Mouse (Mus musculus): ENCODE results near the gene Gcnt7. TPM values are rescaled to one million over a fixed set of nuclear protein-coding genes. Genes with fewer than 3 reads are reported as not detected.
A peak's percentile ranks its signal among the peaks of the same experiment; 100 is the strongest.

The Gcnt7 gene
- total and polyA plus RNA-seq, 2 experiments from 2014 or later, result 0.25 TPM; not detected in 1

DNA sequence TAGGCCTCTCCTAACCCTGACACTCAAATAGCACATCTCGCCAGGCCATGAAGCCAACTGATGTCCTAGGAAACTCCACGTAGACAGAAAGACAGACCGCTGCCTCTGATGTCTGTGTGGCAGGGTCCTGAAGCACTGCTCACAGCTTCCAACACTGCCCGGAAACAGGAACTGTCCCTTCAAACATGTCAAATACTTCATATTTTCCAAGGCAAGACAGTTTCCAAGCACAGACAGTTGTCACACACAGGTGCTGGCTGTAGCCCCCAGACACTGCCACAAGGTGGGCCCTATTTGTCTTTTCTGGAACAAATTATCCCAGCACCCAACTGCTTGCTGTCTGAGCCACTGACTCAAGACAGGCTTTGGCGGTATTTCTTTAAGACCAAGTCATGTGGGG, 40.2 kb downstream of the Gcnt7 start:
- TF ChIP-seq EP300 (IDR thresholded peaks at IDR 0.05; ENCODE audit: low read depth) (no peak), CTCF (IDR thresholded peaks at IDR 0.05; ENCODE audit: low read depth) (no peak)
- DNase-seq (ENCODE audit: low spot score), result no peak

DNA sequence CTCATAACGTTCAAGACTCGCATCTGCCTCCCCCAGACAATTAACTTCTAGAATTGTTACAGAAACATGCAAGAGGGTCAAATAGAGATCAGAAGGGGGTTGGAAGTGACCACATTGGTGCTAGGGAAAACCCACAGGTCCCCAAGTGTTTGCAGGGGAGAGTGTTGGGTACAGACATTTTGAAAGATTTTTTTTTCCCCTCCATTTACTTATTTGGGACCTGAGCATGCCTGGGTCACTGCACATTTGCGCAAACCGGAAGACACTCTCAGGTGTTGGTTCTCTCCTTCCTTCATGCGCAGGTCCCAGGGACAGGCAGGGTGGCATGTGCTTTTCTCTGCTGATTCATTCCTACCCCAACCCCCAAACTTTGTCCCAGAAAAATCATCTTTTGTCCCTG, 41.5 kb downstream of the Gcnt7 start:
- no peak overlapping the region for H3K27ac ChIP-seq (ENCODE audit: low read depth)
- no peak overlapping the region for H3K4me3 ChIP-seq (ENCODE audit: low read depth, low read length)
- ATAC-seq (ENCODE audit: insufficient read depth, low read depth) (no peak), DNase-seq (ENCODE audit: low spot score) (no peak)
- no peak for TF ChIP-seq CTCF (IDR thresholded peaks at IDR 0.05; ENCODE audit: low read depth)
- no peak for TF ChIP-seq EP300 (IDR thresholded peaks at IDR 0.05; ENCODE audit: low read depth)
- 0 out of 2 replicates have a peak, but pooled peaks cover 4% of the 10 kb centered on the region for H3K4me1 ChIP-seq (ENCODE audit: control insufficient read depth, insufficient read depth)
- H3K27me3 ChIP-seq (ENCODE audit: control insufficient read depth, insufficient read depth, low read length), result no peaks in the 10 kb centered on the region
- H3K36me3 ChIP-seq (replicated peaks; ENCODE audit: control insufficient read depth, insufficient read depth, low read length), result no peaks in the 10 kb centered on the region
- 82% methylated on average over 5 of the region's 5 CpGs for WGBS
- H3K9ac ChIP-seq (replicated peaks; ENCODE audit: low read depth, low read length), result no peak overlapping the region
- no peak overlapping the region for H3K4me2 ChIP-seq (ENCODE audit: low read depth, low read length)
- no peaks in the 10 kb centered on the region for H3K9me3 ChIP-seq (replicated peaks; ENCODE audit: control insufficient read depth, low read length)

More for the DNA sequence above, 40.2 kb downstream of the Gcnt7 start:
- H3K4me2 ChIP-seq (ENCODE audit: low read depth, low read length), result no peak overlapping the region
- H3K4me3 ChIP-seq (ENCODE audit: low read depth, low read length), result no peak overlapping the region
- no peak for ATAC-seq (ENCODE audit: insufficient read depth, low read depth)
- WGBS, result 82% methylated on average over 5 of the region's 5 CpGs
- H3K36me3 ChIP-seq (replicated peaks; ENCODE audit: control insufficient read depth, insufficient read depth, low read length), result no peaks in the 10 kb centered on the region
- no peak overlapping the region for H3K9ac ChIP-seq (replicated peaks; ENCODE audit: low read depth, low read length)
- no peaks in the 10 kb centered on the region for H3K27me3 ChIP-seq (ENCODE audit: control insufficient read depth, insufficient read depth, low read length)
- H3K4me1 ChIP-seq (ENCODE audit: control insufficient read depth, insufficient read depth), result no peaks in the 10 kb centered on the region
- no peak overlapping the region for H3K27ac ChIP-seq (ENCODE audit: low read depth)
- no peaks in the 10 kb centered on the region for H3K9me3 ChIP-seq (replicated peaks; ENCODE audit: control insufficient read depth, low read length)

DNA sequence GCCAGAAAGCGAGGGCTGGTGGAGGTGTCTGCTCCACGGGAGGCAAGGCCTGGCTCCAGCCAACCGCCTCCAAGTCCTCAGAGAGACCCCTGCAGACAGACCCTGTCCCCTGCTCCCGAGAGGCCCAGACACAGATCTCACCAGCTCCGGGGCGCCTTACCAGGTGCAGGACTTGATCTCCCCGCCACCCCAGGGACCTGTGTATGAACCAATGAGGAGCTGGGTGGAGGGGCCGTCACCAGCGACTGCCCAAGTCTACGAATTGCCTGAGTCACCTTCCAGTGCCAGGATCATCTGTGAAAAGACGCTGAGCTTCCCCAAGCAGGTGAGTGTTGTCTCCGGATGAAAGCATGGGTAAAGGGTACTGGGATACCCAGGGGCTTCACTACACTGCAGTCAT, 42.2 kb downstream of the Gcnt7 start:
- ATAC-seq (ENCODE audit: insufficient read depth, low read depth), result no peak
- DNase-seq (ENCODE audit: low spot score), result no peak
- WGBS, result 58% methylated on average over 12 of the region's 12 CpGs
- no peaks in the 10 kb centered on the region for H3K36me3 ChIP-seq (replicated peaks; ENCODE audit: control insufficient read depth, insufficient read depth, low read length)
- no peak overlapping the region for H3K27ac ChIP-seq (ENCODE audit: low read depth)
- TF ChIP-seq CTCF (IDR thresholded peaks at IDR 0.05; ENCODE audit: low read depth) (no peak), EP300 (IDR thresholded peaks at IDR 0.05; ENCODE audit: low read depth) (no peak)
- no peaks in the 10 kb centered on the region for H3K9me3 ChIP-seq (replicated peaks; ENCODE audit: control insufficient read depth, low read length)
- no peak overlapping the region for H3K9ac ChIP-seq (replicated peaks; ENCODE audit: low read depth, low read length)
- no peak overlapping the region for H3K4me3 ChIP-seq (ENCODE audit: low read depth, low read length)
- no peaks in the 10 kb centered on the region for H3K27me3 ChIP-seq (ENCODE audit: control insufficient read depth, insufficient read depth, low read length)
- 0 out of 2 replicates have a peak, but pooled peaks cover 4% of the 10 kb centered on the region for H3K4me1 ChIP-seq (ENCODE audit: control insufficient read depth, insufficient read depth)
- H3K4me2 ChIP-seq (ENCODE audit: low read depth, low read length), result no peak overlapping the region

DNA sequence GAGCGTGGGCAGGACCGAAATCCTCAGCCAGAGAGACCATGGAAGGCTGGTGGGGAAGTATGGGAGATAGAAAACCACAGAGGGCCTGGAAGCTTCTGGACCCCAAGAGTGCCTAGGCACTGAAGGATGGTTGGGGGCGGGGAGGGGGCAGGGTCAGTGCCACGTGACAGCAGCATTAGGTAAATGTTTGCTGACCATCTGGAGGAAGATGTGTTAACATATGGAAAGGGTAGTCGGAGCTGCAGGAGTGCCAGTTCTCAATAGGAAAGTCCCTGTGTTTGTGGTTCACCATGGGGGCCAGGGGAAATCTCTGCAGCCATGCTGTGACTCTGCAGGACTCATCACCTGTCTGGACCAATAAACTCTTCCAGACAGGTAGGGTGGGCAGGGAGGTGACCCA, 44.5 kb downstream of the Gcnt7 start:
- Histone ChIP-seq H3K36me3 (replicated peaks; ENCODE audit: control insufficient read depth, insufficient read depth, low read length) (no peaks in the 10 kb centered on the region), H3K9me3 (replicated peaks; ENCODE audit: control insufficient read depth, low read length) (no peaks in the 10 kb centered on the region), H3K4me3 (ENCODE audit: low read depth, low read length) (no peak overlapping the region), H3K4me1 (ENCODE audit: control insufficient read depth, insufficient read depth) (0 out of 2 replicates have a peak, but pooled peaks cover 4% of the 10 kb centered on the region), H3K27ac (ENCODE audit: low read depth) (no peak overlapping the region), H3K9ac (replicated peaks; ENCODE audit: low read depth, low read length) (no peak overlapping the region), H3K4me2 (ENCODE audit: low read depth, low read length) (no peak overlapping the region), H3K27me3 (ENCODE audit: control insufficient read depth, insufficient read depth, low read length) (no peaks in the 10 kb centered on the region)
- ATAC-seq (ENCODE audit: insufficient read depth, low read depth), result no peak
- TF ChIP-seq CTCF (IDR thresholded peaks at IDR 0.05; ENCODE audit: low read depth) (no peak), EP300 (IDR thresholded peaks at IDR 0.05; ENCODE audit: low read depth) (no peak)
- WGBS, result 71% methylated on average over 5 of the region's 5 CpGs
- DNase-seq (ENCODE audit: low spot score), result no peak

DNA sequence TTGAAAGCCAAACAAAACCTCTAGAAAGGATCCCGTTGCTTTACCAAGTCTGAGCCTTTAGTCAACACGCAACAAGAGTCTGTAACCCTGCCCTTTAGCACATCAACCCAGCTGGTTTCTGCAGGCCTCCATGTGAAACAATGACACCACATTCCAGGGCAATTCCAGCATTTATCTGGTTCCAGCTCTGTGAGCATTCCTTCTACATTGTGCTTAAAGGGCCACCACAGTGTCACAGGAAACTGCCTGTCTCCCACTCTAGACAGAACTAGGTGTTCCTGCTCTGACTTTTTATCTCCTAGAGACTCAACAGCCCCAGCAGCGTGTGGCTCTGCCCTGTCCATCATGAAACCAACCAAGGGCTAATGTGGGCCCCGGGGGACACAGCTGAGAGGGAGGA, 45.1 kb downstream of the Gcnt7 start:
- ATAC-seq (ENCODE audit: insufficient read depth, low read depth), result peak; percentile 72
- H3K4me3 ChIP-seq (ENCODE audit: low read depth, low read length), result no peak overlapping the region
- H3K36me3 ChIP-seq (replicated peaks; ENCODE audit: control insufficient read depth, insufficient read depth, low read length), result no peaks in the 10 kb centered on the region
- WGBS, result 20% methylated on average over 4 of the region's 4 CpGs
- DNase-seq (ENCODE audit: low spot score), result peak; percentile 25
- H3K27ac ChIP-seq (ENCODE audit: low read depth), result no peak overlapping the region
- H3K9me3 ChIP-seq (replicated peaks; ENCODE audit: control insufficient read depth, low read length), result no peaks in the 10 kb centered on the region
- H3K4me1 ChIP-seq (ENCODE audit: control insufficient read depth, insufficient read depth), result 0 out of 2 replicates have a peak, but pooled peaks cover 4% of the 10 kb centered on the region
- no peak overlapping the region for H3K9ac ChIP-seq (replicated peaks; ENCODE audit: low read depth, low read length)
- H3K27me3 ChIP-seq (ENCODE audit: control insufficient read depth, insufficient read depth, low read length), result no peaks in the 10 kb centered on the region
- no peak overlapping the region for H3K4me2 ChIP-seq (ENCODE audit: low read depth, low read length)
- TF ChIP-seq EP300 (IDR thresholded peaks at IDR 0.05; ENCODE audit: low read depth) (no peak), CTCF (IDR thresholded peaks at IDR 0.05; ENCODE audit: low read depth) (no peak)

DNA sequence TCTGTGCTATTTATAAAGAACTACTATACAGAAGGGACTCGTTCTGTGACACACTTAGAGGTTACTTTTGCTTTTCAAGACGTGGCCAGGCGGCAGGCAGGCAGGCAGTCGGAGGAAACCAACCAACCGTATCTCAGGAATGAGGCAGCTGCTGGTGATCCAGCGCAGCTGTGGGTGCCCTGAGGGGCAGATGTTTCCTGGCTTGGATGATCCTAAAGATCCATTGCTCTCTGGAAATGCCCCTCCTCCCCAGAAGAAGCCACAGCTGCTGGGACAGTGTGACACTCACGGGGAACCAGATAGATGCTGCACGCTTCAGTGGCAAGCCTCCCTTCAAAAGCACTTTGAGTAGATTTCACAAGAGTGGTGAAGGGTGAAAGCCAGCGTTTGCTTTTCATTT, 45.9 kb downstream of the Gcnt7 start:
- no peaks in the 10 kb centered on the region for H3K27me3 ChIP-seq (ENCODE audit: control insufficient read depth, insufficient read depth, low read length)
- H3K4me1 ChIP-seq (ENCODE audit: control insufficient read depth, insufficient read depth), result 0 out of 2 replicates have a peak, but pooled peaks cover 4% of the 10 kb centered on the region
- no peak for TF ChIP-seq CTCF (IDR thresholded peaks at IDR 0.05; ENCODE audit: low read depth)
- no peak for TF ChIP-seq EP300 (IDR thresholded peaks at IDR 0.05; ENCODE audit: low read depth)
- no peak overlapping the region for H3K27ac ChIP-seq (ENCODE audit: low read depth)
- no peaks in the 10 kb centered on the region for H3K36me3 ChIP-seq (replicated peaks; ENCODE audit: control insufficient read depth, insufficient read depth, low read length)
- peak overlapping the region; percentile 34 for H3K4me2 ChIP-seq (ENCODE audit: low read depth, low read length)
- no peak overlapping the region for H3K4me3 ChIP-seq (ENCODE audit: low read depth, low read length)
- no peaks in the 10 kb centered on the region for H3K9me3 ChIP-seq (replicated peaks; ENCODE audit: control insufficient read depth, low read length)
- H3K9ac ChIP-seq (replicated peaks; ENCODE audit: low read depth, low read length), result no peak overlapping the region
- no peak for DNase-seq (ENCODE audit: low spot score)
- no peak; the same call in 1 of the 2 replicates for ATAC-seq (ENCODE audit: insufficient read depth, low read depth)
- 4% methylated on average over 9 of the region's 9 CpGs for WGBS
